Mouse (Mus musculus) bone marrow macrophage, adult 2 months (primary cell): ENCODE measurements at regions not wholly inside any gene's neighbourhood (a gene's known extent, or its start where the extent isn't known, plus 50 kb on each side); places are given as distances from the start of the nearest gene placed in this dataset.

Experiments used
- CTCF ChIP-seq: IDR thresholded peaks from 2 replicates; pipeline ENCODE4 v1.5.1; 2012; ENCODE audit warnings: low read depth, mild to moderate bottlenecking, low read length, moderate library complexity
- POLR2A ChIP-seq: IDR thresholded peaks from 2 replicates; pipeline ENCODE4 v1.6.1; 2012; ENCODE audit warnings: mild to moderate bottlenecking, low read depth, low read length, borderline replicate concordance

DNA sequence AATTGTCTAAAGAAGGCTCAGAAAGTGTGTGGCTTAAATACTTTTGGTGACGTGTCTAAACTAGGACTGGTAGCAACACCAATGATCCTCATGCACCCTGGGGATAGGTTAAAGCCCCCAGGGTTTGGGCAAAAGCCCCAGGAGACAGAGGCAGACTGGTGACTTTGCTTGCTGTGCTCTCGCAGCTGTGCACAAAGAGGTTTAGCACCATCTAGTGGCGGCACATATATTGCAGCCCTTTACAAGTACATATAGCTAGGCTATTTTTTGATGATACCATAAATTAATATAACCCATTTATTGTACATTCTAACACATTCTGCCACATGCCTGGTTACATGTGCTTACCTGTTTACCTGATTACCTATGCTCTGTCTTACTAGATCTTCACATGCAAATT is 85.8 kb upstream of the 5530400C23Rik start:
- TF ChIP-seq CTCF, result peak; percentile 62
- no peak for TF ChIP-seq POLR2A
